Mouse (Mus musculus) CD4-positive, CD25-positive, alpha-beta regulatory T cell, adult 4 months (primary cell): ENCODE results near the gene Wnt10b. TPM values are rescaled to one million over a fixed set of nuclear protein-coding genes. Genes with fewer than 3 reads are reported as not detected.
"Not testable (repeated sequence)": the region's sequence is repeated elsewhere in the genome, so short reads cannot be mapped to it uniquely, and the experiment has no call there.

Experiments used
- ATAC-seq: one replicate; pipeline ENCODE4 v1.8.0; 2017
- polyA plus RNA-seq, 2 experiments: library from polyadenylated mRNA; unstranded; fragments of 100-300 nt; shearing (Covaris generic); gene quantifications; one replicate each; pipeline ENCODE4 v1.2.1; 2017

Gene Wnt10b
- not detected for polyA plus RNA-seq

DNA sequence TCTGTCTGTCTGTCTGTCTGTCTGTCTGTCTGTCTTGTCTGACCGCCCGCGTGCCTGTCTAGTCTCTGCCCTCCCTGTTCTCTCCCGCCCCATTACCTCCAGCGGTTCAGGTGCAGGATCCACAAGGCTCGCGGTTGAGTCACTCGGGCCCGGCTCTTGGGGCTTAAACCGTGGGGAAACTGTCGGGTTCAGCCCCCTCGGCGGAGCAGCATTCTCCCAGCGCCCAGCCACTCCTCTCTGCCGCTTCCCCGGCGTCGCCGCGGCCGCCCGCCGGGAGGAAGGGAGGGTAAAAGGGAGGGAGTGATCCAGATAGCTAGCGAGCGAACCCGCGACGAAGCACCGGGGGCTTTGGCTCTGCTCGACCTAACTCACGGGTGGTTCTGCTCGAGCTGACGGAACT lies at the start of gene Wnt10b:
Gene Wnt10b, minus strand, starts transcription at position 389 of the 400 bp plus-strand sequence.
- ATAC-seq = no peak

DNA sequence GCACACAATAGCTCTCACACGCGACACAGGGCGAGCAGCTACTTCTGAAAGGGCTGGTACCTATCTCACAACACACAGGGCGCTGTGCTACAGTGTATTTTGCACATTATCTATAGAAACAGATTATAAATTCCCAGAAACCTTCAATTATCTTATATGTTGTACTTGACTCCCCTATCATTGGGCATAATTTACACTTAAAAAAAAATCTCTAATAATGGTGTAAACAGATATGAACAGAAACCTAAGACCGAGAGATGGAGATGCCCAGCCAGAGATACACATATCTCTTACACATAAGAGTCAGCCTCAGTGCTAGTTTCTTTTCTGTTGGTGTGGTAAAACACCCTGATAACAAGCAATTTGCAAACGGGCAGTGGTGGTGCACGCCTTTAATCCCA lies 49.7 kb upstream of the Wnt10b start:
- ATAC-seq = no peak

DNA sequence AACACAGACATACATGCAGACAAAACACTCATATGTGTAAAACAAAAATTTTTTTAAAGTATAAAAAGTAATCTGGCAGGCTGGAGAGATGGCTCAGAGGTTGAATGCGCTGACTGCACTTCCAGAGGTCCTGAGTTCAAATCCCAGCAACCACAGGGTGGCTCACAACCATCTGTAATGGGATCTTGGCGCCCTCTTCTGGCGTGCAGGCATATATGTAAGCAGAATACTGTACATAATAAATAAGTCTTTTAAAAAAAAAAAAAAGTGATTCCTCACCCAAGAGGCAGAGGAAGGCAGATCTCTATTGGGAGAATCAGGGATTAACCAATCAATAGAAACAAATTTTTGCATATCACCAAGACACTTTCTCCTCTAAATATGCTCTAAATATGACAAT lies 45.5 kb upstream of the Wnt10b start:
- ATAC-seq = no peak

DNA sequence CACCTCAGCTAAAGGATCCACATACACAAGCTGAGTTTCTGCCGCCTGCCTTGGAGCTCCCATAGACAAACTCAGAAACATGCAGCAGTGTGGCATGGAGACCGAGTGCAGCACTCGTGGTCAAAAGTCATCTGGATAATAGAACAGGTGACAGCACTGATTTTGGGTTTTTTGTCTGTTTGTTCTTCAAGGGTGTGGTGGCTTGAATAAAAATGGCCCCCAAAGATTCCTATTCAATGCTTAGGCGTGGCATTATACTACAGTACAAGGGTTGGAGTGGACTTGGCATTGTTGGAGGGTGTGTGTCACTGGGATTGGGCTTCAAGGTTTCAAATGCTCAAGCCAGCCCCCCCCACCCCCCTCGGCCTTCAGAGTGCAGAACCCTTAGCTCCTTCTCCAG lies 44.2 kb upstream of the Wnt10b start:
- no peak for ATAC-seq

DNA sequence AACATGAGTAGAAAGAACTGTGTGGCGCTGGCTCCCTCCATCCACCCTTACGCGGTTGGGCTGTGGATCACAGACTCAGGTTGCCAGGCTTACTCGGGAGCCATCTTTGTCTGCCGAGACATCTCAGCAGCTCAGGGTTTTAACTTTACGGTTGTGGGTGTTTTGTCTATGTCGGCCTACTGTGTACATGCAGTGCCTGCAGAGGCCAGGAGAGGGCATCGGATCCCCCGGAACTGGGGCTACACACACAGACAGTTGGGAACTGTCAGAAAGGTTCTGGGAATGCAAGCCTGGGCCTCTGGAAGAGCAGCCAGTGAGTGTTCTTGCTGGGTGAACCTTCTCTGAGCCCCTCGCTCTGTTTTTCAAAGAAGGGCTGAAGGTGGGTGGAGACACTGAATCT lies 43.5 kb upstream of the Wnt10b start:
- peak; percentile 51 for ATAC-seq

DNA sequence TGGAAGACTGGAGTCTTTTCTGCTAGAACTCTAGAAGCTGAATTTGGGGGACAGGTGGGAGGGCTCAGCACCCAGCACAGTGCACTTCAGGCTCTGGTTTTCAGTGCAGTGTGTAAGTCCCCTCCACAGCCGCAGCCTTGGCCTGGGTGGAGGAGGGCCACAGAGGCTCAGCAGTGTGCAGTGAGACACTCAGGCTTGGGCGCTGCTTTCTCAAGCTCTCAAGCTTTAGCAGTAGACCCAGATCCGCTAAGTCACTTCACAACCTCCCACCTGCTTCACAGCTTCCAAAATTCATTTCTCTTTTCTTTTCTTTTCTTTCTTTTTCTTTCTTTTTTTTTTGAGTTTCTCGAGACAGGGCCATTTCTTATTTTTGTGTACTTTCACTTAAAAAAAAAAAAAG lies 43.0 kb upstream of the Wnt10b start:
- ATAC-seq = no peak

DNA sequence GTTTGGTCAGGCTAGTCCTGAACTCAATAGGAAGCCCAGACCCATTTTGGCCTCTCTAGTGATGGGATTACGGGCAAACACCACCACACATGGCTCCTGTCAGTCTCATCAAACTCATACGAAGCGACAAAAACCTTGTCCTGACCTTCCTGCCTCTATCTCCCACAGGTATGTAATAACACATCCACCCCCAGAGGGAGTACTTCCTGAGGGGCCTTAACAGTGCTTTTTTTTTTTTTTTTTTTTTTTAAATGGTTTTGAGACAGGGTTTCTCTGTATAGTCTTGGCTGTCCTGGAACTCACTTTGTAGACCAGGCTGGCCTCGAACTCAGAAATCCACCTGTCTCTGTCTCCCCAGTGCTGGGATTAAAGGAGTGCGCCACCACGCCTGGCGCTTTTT lies 40.2 kb upstream of the Wnt10b start:
- no peak for ATAC-seq

DNA sequence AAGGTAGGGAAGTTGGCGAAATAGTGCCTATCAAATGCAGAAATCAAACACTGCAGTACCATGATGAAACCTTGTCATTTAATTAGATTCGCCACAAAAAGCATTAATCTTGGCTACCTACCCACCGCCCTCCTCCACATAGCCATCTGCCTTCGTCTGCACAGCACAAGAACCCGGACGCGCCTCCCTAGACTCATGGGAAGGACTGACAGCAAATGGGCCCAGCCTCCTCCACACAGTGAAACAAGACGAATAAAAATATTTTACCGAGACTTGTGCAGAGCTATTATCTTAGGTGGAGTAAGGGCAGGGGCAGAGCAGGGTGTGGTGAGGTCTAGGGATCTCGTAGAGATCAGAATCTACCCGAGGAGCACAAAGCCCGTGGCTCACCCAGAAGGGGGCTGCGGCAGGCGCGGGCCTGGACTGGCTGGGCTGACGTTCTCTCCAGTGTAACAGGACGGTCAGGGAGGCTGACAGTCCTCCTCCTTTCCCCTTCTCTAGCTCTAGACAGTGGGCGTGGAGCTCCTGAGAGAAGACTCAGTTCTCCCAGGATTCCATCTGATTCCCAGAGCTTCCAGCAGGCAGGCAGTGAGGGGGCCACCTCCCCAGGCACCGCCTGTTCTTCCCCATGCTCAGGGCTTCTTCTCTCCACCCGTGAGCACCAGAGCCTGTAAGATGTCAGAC lies 34.9 kb upstream of the Wnt10b start:
- no peak for ATAC-seq

DNA sequence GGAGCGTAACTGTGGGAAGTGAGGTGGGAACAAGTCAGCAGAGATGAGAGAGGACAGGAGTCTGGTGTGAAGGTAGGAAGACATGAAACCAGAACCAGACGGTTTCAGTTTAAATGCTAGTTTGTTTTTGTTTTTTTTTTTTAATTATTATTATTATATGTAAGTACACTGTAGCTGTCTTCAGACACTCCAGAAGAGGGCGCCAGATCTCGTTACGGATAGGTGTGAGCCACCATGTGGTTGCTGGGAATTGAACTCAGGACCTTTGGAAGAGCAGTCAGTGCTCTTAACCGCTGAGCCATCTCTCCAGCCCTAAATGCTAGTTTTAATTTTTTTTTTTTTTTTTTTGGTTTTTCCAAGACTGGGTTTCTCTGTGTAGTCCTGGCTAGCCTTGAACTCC lies 32.3 kb upstream of the Wnt10b start:
- not testable (repeated sequence) for ATAC-seq

DNA sequence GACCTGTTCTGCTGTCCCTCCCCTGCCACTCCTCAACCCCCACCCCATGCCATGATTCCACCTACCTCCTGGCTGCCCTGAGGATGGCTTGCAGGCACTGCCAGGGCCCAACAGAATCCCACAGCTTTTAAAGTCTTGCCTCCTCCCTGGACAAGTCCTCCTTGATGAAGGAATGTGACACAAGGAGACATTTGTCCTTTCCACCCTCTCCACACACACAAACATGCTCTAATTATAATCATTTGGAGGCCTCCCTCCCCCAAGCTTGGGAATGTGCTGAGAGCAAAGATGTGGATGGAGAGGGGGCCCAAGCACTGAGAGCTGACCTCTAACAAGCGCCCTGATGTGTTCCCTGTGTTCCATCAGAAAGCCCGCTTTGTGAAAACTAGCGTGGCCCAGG lies 31.4 kb upstream of the Wnt10b start, which contains the start of gene Ddn:
Gene Ddn, minus strand, starts transcription at position 101 of the 400 bp plus-strand sequence.
- no peak for ATAC-seq

DNA sequence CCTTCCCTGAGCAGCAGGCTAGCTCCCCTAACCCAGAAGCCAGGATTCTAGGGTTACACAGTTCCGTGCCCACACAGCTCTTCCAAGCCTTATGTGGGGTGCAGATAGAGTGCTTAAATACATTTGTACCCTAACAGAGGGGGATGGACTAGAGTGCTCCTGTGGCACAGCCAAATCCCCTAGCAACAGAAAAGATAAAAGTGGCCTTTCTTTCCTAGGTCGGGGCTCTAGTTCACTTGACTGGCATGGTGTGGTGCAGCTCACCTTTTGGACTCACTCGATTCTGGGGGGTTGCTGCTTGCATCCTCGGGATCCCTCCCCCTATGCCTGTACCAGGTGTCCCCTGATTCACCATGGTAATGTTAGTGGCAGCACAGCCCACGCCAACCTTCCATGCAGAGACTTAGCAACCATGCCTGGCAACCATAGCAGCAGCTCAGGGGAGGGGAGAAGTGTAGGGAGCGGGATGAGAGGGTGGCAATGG lies 30.7 kb upstream of the Wnt10b start:
- no peak for ATAC-seq

DNA sequence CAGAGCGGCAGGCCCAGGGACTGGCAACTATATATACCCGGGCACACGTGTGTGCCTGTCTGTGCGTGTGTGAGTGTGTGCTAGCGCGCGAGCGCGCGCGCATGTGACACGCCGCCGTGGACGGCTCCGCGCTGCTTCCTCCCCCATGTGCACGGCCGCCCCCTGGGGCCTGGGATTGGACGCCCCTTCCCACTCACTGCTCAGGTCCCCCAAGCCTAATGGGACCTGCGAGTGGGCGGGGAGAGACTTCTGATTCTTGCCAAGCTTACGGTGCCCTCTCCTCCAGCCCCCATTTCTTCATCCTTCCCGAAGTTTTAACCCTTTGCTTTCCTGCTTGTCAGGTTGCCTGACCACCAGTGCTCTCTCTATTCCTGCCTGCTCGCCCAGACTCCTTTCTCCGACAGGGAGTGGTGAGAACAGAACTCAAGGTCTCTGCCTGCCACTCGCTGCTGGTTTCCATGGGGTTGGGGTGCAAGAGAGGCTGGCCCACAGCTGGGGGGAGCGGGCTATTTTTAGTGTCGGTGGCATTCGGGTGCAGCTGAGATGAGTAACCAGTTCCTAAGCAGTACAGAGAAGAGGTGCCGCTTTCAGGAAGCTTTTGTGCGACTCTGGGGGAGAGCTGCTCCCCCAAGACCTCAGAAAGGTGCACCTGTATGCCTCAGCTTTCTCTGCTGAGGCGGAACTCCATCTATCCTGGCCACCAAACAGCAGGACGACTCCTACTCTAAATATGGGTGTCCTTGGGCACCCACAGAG lies 30.1 kb upstream of the Wnt10b start:
- ATAC-seq = peak; percentile 46

DNA sequence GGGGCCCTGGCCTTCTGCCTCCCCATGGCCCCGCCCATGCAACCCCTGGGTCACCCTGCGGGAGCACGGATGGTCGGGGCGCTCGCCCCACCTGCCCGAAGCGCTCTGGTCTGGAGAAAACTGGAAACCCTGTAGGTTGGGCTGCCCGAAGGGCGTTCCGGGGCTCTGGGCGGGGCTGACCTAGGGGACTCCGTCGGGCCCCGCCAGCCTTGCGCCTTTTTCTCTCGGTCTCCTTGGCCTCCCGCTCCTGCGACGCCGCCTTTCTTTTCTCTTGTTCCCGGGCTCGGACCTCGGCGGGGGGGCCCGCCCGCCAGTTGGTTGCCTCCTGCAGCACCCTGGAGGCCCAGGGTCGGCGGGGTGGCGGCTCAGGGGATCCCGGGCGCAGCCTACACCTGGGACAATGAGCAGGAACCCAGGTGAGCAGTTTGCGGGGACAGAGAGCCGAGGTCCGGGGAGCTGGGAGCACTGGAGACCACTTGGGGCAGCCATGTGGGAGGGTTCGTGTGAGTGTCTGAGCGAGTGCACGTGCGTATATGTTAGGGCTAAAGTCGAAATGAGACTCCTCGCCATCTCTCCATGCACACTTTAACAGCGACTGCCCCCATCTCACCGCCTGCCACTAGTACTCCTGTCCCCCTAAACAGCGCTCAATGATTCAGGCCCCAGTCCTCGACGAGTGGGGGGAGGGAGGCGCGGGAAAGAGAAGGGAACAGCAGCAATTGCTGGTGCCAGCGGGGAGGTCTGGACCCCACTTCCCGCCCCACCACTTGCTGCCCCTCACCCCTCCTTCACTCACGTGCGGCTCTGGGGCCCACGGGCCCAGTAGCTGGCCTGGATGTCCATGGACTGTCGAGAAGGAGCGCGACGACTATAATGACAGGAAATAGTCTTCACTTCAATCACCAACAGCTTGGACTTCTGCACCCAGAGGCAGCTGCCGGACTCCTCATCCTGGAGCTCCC lies 29.1 kb upstream of the Wnt10b start:
- no peak for ATAC-seq

DNA sequence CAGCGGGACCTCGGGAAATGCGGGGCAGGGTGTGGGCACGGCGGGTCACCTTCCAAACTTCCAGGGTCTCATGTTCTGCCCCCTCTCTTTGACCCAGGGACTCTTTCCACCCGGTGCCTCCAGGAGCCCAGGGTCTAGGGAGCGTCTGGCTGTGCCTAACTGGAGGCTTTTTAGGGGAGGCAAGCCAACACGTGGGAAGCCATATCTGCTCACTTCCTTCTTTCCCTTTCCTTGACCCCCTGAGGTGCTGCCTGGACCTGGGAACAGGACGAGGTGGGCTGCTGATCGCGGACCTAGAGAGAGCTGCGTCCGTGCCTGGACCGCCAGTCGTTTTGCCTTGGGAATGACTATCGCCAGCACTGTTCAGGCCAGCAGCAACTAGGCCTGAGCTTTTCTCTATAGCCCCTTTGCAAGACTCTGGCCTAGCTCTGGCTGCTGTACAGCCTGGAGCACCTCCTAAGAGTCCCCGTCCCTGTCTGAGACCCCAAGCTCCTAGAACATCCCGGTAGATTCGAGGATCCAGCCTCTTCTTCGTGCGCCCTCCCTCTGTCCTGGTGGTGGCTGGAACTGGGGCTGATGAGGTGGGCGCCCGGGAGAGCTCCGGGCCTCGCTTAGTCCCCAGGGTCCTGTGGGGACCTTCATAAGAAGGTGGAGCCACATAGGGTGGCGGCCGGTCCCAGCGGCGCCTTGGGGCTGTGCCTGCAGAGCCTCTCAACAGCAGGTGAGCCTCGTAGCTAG lies 28.3 kb upstream of the Wnt10b start:
- no peak for ATAC-seq

DNA sequence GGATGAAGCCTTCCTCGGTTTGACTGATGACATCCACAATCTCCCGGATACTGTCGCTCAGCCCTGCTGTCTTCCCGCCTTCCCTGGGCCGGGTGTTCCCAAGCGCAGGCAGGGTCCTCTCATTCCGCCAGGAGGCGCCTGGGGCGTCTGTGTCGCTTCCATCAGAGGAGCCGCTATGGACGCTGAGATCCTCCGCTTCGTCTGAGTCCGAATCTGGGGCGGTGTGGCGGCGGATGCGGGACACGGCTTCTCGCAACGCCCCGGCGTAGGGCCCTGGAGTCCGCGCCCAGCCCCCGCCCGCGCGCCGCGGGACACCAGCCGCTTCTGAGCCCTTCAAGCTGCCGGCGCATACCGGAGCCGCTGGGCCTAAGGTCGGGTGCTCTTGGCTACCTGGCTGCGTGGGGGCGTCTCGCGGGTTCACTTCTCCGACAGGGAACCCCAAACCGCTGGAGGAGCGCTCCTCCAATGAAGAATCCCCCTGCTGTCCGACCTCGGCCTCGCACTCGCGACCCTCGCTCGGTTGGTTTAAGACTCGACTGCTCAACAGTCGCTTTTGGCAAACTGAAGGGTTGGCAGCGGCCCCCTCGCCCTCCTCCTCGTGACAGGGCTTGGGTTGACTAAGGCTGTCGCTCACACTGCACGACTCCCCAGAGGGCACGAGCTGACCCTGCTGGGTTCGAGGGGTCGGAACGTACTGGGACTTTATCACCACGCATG lies 27.5 kb upstream of the Wnt10b start:
- no peak for ATAC-seq

DNA sequence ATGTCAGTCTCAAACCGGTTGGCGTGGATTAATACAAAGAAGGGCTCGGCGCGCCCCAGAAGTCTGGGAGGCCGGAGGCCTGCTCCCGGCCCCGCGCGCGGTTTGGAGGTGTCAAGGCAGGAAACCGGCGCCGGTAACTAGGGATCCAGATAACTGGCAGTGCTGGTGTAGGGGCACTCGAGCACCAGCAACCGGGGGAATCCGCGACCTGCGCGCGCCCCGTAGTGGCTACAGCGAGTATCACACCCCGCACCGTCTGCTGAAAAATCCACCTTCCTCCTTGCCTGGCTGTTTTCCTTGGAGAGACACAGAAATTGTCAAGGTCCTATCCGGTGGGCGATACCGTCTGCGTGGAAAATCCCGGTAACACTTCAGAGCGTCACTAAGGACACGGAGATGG lies 26.1 kb upstream of the Wnt10b start:
- ATAC-seq = peak; percentile 68

DNA sequence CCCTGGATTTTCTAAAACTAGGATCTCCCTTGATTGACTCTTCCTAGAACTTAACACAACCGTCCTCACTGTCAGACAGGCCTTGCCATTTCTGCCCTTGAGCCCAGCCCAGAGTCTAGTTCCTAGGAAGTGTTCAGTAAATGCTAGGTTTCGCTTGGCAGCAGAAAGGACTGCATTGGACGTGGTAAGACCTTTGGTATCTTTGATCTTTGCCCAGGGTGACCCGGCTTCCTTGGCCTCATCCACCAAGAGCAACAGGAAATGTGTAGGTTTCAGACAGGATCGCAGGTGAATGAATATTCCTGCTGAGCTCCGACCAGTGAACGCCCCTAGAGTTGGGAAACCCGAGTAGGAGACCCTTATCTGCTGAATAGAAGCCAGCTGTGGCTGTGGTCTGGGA lies 25.0 kb upstream of the Wnt10b start:
- no peak for ATAC-seq

DNA sequence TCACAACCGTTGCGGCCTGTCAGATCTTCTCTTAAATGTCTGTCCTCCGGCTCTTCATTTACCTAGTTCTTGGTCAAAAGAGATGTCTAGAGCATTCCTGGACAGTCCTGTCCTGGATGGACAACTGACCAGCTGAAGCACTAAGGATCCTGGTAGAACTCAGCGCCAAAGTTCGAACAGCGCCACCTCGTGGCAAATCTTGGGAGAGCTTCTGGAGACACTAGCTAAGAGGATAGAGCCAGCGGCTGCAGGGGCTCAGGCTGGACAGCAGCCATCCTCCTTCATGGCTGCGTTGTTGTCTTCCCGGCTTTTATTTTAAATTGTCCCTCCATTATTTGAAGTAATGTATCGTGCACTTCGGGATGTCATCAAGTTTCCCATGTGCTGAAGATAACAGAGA lies 21.4 kb upstream of the Wnt10b start:
- ATAC-seq = peak; percentile 56

DNA sequence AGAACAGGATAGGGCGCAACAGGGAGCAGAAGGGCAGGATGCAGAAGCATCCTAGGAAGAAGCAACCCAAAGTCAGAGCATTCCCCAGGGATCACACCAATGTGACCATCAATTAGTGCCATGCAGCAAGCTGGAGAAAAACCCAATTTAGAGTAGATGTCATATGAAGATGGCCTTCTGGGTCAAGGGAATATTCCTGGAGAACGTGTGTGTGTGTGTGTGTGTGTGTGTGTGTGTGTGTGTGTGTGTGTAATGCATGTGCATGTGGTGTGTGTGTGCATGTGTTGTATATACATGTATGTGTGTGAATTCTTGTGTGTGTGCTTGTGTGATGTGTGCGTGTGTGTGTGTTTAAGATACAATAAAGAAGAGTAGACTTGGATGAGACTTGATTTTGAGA lies 21.0 kb upstream of the Wnt10b start:
- ATAC-seq = no peak

DNA sequence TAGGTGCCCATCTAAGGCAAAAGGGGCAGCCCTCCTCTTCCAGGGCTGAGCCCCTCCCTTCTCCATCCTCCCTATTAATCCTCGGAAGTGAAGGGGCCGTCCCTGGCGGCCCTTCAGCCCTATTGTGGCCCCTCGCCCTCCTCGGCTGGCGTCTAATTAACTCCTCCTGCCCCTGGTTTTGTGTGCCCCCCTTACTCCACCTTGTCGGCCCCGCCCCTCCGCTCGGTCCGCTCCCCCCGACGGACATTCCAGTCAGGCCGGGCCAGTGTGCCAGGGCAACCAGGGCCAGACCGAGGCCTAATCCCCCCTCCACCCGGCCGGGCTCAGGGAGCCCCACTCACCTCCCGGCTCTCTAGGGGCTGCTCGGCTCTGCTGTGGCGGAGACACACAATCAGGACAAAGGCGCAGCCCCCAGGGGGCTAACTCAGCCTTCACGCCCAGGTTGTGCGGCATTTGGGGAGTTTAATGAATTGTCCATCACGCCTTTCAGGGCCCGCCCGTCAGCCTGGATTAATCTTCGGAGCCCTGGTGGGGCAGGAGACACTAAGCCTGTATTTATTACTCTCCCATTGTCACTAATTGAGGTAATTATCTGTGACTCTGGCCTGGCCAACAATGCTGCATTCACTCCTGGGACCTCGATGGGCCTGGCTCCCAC lies 20.0 kb upstream of the Wnt10b start:
- no peak for ATAC-seq
